Mouse (Mus musculus) left cerebral cortex, adult 18-20 months (tissue): Measurements from ENCODE around the gene Plin2. TPM values are rescaled to one million over a fixed set of nuclear protein-coding genes. Genes with fewer than 3 reads are reported as not detected.
A peak's percentile ranks its signal among the peaks of the same experiment; 100 is the strongest.
"Not testable (repeated sequence)": the region's sequence is repeated elsewhere in the genome, so short reads cannot be mapped to it uniquely, and the experiment has no call there.

ENCODE experiments used
- DNase-seq, 2 experiments: peaks; one replicate each; pipeline ENCODE4 v3.0.0; 2021 to 2022; ENCODE audit warnings: low spot score in 2 of 2, mixed read lengths in 1 of 2
- total RNA-seq, 2 experiments: library from RNA; stranded (reverse); gene quantifications; 2 replicates each; pipeline ENCODE4 v1.2.3; 2021

Plin2 gene
- total RNA-seq, 2 experiments from 2014 or later = 9.4 to 12.4 TPM

DNA sequence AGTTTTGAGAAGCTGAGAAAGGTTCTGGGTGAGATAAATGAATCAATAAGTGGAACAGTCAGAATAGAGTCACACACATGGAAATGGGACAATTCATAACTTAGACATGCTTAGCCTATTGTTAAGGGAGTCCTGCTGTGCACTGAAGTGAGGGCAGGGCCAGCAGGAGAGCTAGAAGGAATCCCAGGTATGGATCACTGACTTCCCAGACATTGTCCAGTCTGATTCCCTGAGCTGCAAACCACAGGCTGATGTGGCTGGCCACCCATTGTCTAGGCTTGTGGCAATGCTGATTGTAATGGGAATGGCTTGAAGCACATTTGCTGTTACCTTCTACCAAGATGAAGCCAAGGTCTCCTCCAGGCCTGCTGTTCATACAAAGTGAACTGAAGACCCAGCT lies 35.5 kb downstream of the Plin2 start:
- not testable (repeated sequence) for DNase-seq

DNA sequence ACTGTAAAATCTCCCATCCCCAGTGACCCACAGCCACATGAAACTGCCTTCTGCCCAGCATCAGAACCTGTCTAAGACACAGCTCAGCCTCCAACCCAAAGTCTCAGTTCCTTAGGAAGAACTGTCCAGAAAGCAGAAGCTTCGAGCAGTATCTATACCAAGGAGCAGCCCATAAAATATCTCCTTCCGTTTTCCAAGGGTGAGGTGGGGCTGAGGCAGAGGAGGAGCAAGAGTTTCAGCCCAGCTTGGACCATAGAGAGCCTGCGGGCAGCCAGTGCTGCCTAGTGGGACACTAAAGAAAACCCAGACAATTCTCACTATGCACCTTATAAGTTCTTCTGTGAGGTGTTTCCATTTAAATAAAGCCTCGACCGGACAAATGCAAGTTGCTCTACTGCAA lies 37.3 kb downstream of the Plin2 start:
- not testable (repeated sequence) for DNase-seq

DNA sequence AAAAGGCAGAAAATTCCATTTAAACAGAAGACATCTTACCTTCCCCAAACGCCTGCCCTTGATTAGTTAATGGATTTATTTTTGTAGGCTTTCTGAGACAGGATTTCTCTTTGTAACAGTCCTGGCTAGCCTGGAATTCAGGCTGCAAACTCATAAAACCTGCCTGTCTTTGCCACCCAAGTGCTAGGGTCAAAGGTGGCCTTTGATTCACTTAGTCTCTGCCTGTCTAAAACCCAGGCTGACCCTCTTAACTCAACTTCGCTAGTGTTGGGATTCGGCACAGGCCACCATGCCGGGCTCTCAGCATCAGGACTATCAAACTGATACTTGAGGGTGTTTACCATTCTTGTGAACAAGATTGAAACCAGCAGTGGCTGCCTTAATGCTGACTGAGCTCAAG lies 38.0 kb downstream of the Plin2 start:
- no peak for DNase-seq

DNA sequence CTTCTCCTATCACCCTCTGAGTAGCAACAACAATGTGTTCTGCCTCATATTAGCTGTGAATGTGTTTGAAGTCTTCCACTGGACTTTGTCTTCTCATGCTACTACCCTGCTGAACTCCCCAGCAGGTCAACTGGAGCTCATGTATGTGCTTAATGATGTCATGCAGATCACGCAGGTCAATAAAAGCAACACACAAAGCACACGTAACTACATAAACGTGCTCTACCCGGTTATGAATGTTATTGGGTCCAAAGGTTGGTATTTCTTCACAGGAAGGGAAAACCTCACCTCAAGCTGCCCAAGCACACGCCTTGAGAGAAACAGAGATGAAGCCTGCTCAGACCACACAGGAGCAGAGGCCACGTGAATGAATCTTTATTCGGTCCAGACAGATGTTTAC lies 43.4 kb downstream of the Plin2 start:
- DNase-seq = not testable (repeated sequence)

DNA sequence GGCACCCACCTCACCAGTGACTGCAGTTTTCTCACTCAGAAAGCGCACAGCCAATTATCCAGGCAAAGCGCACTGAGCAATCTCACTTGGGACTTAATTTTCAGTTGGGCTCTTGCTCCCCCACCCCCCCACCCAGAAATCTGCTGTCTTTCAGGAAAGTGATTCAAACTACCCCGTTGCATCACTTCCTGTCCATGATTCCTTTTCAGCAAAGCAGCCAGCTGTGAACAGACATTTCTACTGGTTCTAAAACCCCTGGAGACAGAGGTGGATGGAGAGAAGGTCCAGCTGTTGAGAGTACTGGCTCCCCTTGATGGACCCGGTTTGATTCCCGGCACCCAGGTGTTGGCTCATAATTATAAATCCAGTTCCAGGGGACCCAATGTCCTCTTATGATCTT lies 44.4 kb downstream of the Plin2 start:
- DNase-seq = no peak

DNA sequence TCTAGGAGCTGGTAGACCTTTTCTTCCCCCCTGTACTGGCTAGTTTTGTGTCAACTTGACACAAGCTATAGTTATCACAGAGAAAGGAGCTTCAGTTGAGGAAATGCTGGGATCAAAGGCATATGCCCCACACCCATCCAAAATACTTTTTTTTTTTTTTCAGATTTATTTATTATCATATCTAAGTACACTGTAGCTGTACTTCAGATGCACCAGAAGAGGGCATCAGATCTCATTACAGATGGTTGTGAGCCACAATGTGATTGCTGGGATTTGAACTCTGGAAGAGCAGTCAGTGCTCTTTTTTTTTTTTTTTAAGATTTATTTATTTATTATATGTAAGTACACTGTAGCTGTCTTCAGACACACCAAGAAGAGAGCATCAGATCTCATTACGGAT lies 47.3 kb downstream of the Plin2 start:
- not testable (repeated sequence) for DNase-seq

DNA sequence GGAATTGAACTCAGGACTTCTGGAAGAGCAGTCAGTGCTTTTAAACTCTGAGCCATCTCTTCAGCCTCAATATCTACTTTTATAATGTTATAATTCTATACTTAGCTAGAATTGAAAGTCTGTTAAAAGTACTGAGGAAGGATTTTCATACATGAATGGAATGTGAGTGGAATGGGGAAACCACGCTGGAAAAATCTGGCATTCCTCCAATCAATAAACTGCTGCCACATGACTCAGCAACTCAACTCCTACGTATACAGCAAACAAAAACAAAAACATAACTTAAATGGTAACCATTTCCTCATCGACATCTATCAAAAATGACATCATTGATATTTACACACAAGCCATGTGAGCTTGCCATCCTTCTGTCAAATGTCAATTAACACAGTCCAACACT lies 47.7 kb downstream of the Plin2 start:
- no peak for DNase-seq

DNA sequence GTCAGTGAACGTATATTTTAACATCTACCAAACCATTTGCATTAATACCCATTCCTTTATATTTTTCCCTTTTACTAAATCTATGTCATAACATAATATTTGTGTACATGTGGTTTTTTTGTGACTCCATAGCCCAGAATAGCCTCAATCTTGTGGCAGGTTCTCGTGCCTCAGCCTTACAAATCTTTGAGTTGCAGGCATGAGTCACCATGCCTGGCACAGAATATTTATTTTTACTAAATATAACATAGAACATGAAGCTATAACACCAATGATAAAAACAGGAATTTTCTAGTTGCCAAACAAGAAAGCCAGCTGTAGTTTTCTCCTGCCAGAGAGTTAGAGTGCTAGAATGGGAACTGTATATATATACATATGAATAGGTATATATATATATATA lies 49.4 kb downstream of the Plin2 start:
- peak in 1 of 2 experiments; percentile 3 for DNase-seq

DNA sequence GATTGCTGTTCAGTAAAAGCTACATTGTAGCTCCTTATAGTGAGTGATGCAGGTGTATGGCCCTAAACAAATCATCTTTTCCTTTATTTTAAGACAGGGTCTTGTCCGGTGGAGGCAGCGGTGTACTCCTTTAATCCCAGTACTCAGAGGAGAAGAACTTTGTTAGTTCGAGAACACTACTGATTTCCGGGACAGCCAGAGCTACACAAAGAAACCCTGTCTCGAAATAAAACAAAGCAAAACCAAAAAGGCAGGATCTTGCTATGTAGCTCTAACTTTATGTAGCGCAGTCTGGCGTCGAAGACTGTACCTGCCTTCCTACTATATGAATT lies 57.6 kb downstream of the Plin2 start:
- no peak for DNase-seq

DNA sequence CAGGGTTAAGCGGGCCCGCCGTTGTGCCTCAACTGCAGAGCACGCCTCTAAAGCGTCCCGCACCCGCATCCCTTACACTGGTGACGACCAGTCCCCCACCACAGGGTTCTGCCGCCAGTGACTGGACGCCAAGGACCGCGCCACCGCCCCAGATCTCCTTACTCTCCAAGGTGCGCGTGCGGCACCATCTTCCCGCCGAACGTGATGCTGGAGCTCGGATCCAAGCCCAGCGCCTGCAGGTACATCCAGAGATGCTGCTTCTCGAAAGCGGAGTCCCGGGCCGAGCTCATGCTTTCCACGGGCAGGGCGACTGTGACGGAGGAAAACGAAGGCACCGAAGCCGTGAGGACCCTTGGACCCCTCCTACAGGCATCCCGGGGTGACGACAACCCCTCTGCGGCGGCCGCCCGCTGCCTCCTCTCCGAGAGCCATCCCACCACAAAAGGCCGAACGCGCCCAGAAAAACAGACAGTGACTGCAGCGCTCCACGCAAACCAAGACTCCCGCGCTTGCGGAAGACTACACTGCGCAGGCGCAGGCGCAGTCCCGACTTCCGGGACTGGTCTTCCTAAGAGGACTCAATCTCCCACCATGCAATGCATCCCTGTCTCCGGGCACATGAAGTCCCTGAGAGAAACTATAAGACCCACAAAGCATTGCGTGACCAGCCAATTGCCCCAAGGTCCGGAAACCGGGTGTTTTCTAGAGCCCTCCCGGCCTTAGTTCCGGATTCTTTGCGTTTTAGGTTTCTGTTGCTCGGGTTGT lies 58.2 kb downstream of the Plin2 start, which contains the start of gene Haus6:
Gene Haus6 (minus strand): TSS at position 532 of the 765 bp plus-strand sequence.
- peak; percentile 91 to 93 for DNase-seq

Other genes starting within 250 kb of the Plin2 start
- gene Saxo1, start 111.7 kb downstream of the Plin2 start, total RNA-seq = not detected
- gene Rraga, start 94.4 kb downstream of the Plin2 start, total RNA-seq = 100 to 1,000 TPM; 138 to 146 TPM
- gene Haus6, start 58.0 kb downstream of the Plin2 start, total RNA-seq = 10 to 100 TPM in 1 of 2 experiments, 1 to 10 TPM in 1; 6.8 to 10.9 TPM
- 10 to 100 TPM; 10.2 to 11.6 TPM for gene Dennd4c, start 78.5 kb upstream of the Plin2 start, total RNA-seq
- gene Rps6, start 187.4 kb upstream of the Plin2 start, total RNA-seq = 100 to 1,000 TPM; 437 to 446 TPM
- gene Acer2, start 204.3 kb upstream of the Plin2 start, total RNA-seq = 1 to 10 TPM; 4.4 to 9.5 TPM